Mouse (Mus musculus): ENCODE measurements at regions not wholly inside any gene's neighbourhood (a gene's known extent, or its start where the extent isn't known, plus 50 kb on each side); places are given as distances from the start of the nearest gene placed in this dataset.

DNA sequence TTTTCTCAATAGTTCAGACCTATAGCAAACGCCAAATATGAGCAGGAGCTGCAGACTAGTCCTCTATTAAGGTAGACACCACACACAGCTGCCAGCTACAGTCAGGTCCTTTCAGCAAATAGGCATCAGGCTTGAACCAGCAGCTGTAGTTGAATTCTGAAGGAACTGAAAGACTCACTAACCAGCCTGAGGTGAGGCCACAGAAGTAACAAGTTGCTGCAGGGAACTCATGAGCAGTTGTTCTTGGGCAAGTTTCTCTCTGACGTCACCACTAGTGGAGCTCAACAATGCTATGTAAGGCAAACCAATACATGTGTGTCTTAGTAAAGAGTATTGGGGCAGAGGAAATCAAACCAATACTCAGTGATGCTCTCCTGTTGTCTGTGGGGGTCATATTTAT lies 91.5 kb upstream of the Hgf start:
- TF ChIP-seq GATA1 (IDR thresholded peaks at IDR 0.05; ENCODE audit: low read length) (no peak), TAL1 (IDR thresholded peaks at IDR 0.05; ENCODE audit: low read length) (no peak)
